Mouse (Mus musculus) heart, postnatal 36 days (tissue): ENCODE results near the gene Optc. TPM values are rescaled to one million over a fixed set of nuclear protein-coding genes. Genes with fewer than 3 reads are reported as not detected.
A peak's percentile ranks its signal among the peaks of the same experiment; 100 is the strongest.

Experiments used
- DNase-seq, 2 experiments: peaks; one replicate each; pipeline ENCODE4 v3.0.0; 2021 to 2022
- intact Hi-C: fragments of 180-260 bp; cut with DNase I; formaldehyde crosslinking; loops from one replicate; pipeline ENCODE4 v1.15.1; 2025
- total RNA-seq, 2 experiments: library from RNA; stranded (reverse); gene quantifications; 2 replicates each; pipeline ENCODE4 v1.2.3; 2021

Gene Optc
- total RNA-seq, 2 experiments from 2014 or later, result 0.42 to 0.65 TPM

- no peak for DNase-seq
- intact Hi-C loops, result no loop called here
Measured at GRCm38 (mm10) chr1:133885811-133886210, 22.0 kb downstream of the Optc start.

GRCm38 (mm10) chr1:133884746-133885145 lies 23.1 kb downstream of the Optc start:
- DNase-seq, result no peak
- intact Hi-C loops, result no loop called here

- DNase-seq, result no peak
- intact Hi-C loops, result no loop called here
Measured at GRCm38 (mm10) chr1:133884090-133884489, 23.7 kb downstream of the Optc start.

GRCm38 (mm10) chr1:133882283-133883217 lies 25.2 kb downstream of the Optc start:
- intact Hi-C loops, result no loop called here
- DNase-seq, result no peak

- DNase-seq, result no peak
- intact Hi-C loops, result no loop called here
Measured at GRCm38 (mm10) chr1:133881813-133882212, 26.0 kb downstream of the Optc start.

- no peak for DNase-seq
- intact Hi-C loops, result no loop called here
Measured at GRCm38 (mm10) chr1:133878825-133879423, 28.9 kb downstream of the Optc start.

GRCm38 (mm10) chr1:133876936-133877335 lies 30.9 kb downstream of the Optc start:
- intact Hi-C loops, result no loop called here
- no peak for DNase-seq

GRCm38 (mm10) chr1:133873086-133873813 lies 34.5 kb downstream of the Optc start:
- intact Hi-C loops, result no loop called here

GRCm38 (mm10) chr1:133871241-133871640 lies 36.6 kb downstream of the Optc start:
- intact Hi-C loops, result no loop called here

More at GRCm38 (mm10) chr1:133873086-133873813, 34.5 kb downstream of the Optc start:
- no peak for DNase-seq

GRCm38 (mm10) chr1:133869221-133869620 lies 38.6 kb downstream of the Optc start:
- no peak for DNase-seq
- intact Hi-C loops, result no loop called here

More at GRCm38 (mm10) chr1:133871241-133871640, 36.6 kb downstream of the Optc start:
- no peak for DNase-seq

GRCm38 (mm10) chr1:133863257-133863997 lies 44.4 kb downstream of the Optc start:
- no peak for DNase-seq
- intact Hi-C loops, result no loop called here

GRCm38 (mm10) chr1:133861028-133861427 lies 46.8 kb downstream of the Optc start:
- no peak for DNase-seq
- intact Hi-C loops, result no loop called here

- intact Hi-C loops, result no loop called here
- DNase-seq, result no peak
Measured at GRCm38 (mm10) chr1:133859821-133860711, 47.7 kb downstream of the Optc start.

- intact Hi-C loops, result no loop called here
- no peak for DNase-seq
Measured at GRCm38 (mm10) chr1:133859257-133859656, 48.5 kb downstream of the Optc start.

- intact Hi-C loops, result no loop called here
- DNase-seq, result no peak
Measured at GRCm38 (mm10) chr1:133857781-133858180, 50.0 kb downstream of the Optc start.

- no peak for DNase-seq
- intact Hi-C loops, result no loop called here
Measured at GRCm38 (mm10) chr1:133857171-133857570, 50.6 kb downstream of the Optc start.

- DNase-seq, result no peak
- intact Hi-C loops, result no loop called here
Measured at GRCm38 (mm10) chr1:133856655-133857054, 51.1 kb downstream of the Optc start.

GRCm38 (mm10) chr1:133856133-133856541 lies 51.7 kb downstream of the Optc start:
- intact Hi-C loops, result no loop called here
- no peak for DNase-seq

GRCm38 (mm10) chr1:133855274-133856017 lies 52.4 kb downstream of the Optc start:
- peak; percentile 16 to 22 for DNase-seq
- intact Hi-C loops, result loop anchor here (2.0 kb wide), 2 partner anchors 35 to 55 kb away; partner anchors contain the start of gene Atp2b4
